Mouse (Mus musculus) MEL (cell line): ENCODE data around the gene Adgre5.

ENCODE experiments used
- CTCF ChIP-seq, 3 experiments: IDR thresholded peaks in 2 of 3; conservative IDR thresholded peaks in 1 of 3; 2 replicates each; pipeline ENCODE4 v1.5.1; 2011 to 2012; ENCODE audit warnings: low read length in 3 of 3, low read depth in 2 of 3, mild to moderate bottlenecking in 2 of 3, improper control_type of control experiment in 1 of 3, inconsistent platforms in 1 of 3, mixed read lengths in 1 of 3, moderate library complexity in 1 of 3; ENCODE audit not compliant: control insufficient read depth in 1 of 3, insufficient read depth in 1 of 3, poor library complexity in 1 of 3, severe bottlenecking in 1 of 3
- MAFK ChIP-seq: IDR thresholded peaks from 2 replicates; pipeline ENCODE4 v1.6.1; 2011; ENCODE audit warnings: low read depth, mild to moderate bottlenecking, low read length, improper control_type of control experiment, borderline replicate concordance
- POLR2A ChIP-seq, 2 experiments: IDR thresholded peaks; 2 replicates each; pipeline ENCODE4 v1.6.1; 2011 to 2012; ENCODE audit warnings: low read length in 2 of 2, mild to moderate bottlenecking in 2 of 2, control low read depth in 1 of 2, improper control_type of control experiment in 1 of 2, low read depth in 1 of 2, moderate library complexity in 1 of 2; ENCODE audit not compliant: control insufficient read depth in 1 of 2, insufficient read depth in 1 of 2, poor library complexity in 1 of 2

DNA sequence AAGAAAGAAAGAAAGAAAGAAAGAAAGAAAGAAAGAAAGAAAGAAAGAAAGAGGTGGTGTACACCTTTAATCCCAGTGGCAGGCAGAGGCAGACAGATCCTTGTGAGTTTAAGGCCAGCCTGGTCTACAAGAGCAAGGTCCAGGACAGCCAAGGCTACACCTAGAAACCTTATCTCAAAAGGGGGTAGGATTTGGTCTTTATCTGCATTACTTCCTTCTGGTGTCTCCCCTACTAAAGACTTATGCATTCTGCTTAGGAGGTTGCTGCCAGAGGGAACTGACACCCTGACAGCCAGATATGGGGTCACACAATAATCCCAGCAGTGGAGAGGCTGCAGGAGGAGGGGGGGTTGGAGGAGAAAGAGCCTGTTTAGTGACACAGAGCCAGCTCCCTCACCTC is 24.5 kb upstream of the Adgre5 start:
- TF ChIP-seq CTCF (IDR thresholded peaks at IDR 0.05 in 2 of 3, conservative IDR thresholded peaks at IDR 0.05 in 1 of 3; ENCODE audit: control insufficient read depth in 1 of 3, insufficient read depth in 1 of 3, low read depth in 2 of 3, low read length in 3 of 3, poor library complexity in 1 of 3, severe bottlenecking in 1 of 3) (no peak), POLR2A (IDR thresholded peaks at IDR 0.05; ENCODE audit: control insufficient read depth in 1 of 2, insufficient read depth in 1 of 2, low read depth in 1 of 2, low read length in 2 of 2, poor library complexity in 1 of 2) (no peak), MAFK (no peak)
